In genomic region chr1:182497736-182498135, GRCm38 (mm10) we compare ENCODE assay signal across 19 mouse cellular contexts. TPM values are rescaled to one million over a fixed set of nuclear protein-coding genes. Genes with fewer than 3 reads are reported as not detected.
DNase-seq lines count a peak whose midpoint lies in the region; ATAC-seq and TF ChIP-seq lines count a peak whose summit lies in the region.
"Had no signal": no experiment of that assay in that cellular context is flagged by ENCODE, and none has a peak within 500 bp of the region (broad histone marks: within the 10 kb centered on the region; RNA-seq: fewer than 3 reads in every experiment).

No protein-coding gene starts in this region.

- no peak overlapping the region for H3K9ac ChIP-seq in intestine, embryonic 16.5 days (ENCODE audit: low read depth, low read length)
- H3K9ac ChIP-seq in intestine, postnatal 0 days (ENCODE audit: low read depth, low read length): no peak overlapping the region
- no peak overlapping the region for H3K9ac ChIP-seq in lung, embryonic 16.5 days (ENCODE audit: low read length)
- no peak overlapping the region for H3K9ac ChIP-seq in heart, embryonic 16.5 days (ENCODE audit: low read length)
- H3K9ac ChIP-seq: forebrain, embryonic 12.5 days; hindbrain, embryonic 13.5 days; lung, embryonic 14.5 days had no signal

- 41% methylated on average over 4 of the region's 4 CpGs for WGBS in intestine, embryonic 16.5 days
- 37% methylated on average over 4 of the region's 4 CpGs for whole genome bisulfite sequencing in intestine, postnatal 0 days
- WGBS in lung, embryonic 16.5 days: 49% methylated on average over 4 of the region's 4 CpGs
- WGBS in heart, embryonic 16.5 days: 21% methylated on average over 4 of the region's 4 CpGs
- WGBS in embryonic facial prominence, embryonic 10.5 days: 73% methylated on average over 4 of the region's 4 CpGs

- DNase-seq in lung, adult 18-20 months: no peak
- peak; percentile 64 for DNase-seq in kidney, postnatal 14 days
- no peak for DNase-seq in embryonic facial prominence, embryonic 10.5 days (ENCODE audit: low spot score)
- DNase-seq: adrenal gland, postnatal 14 days; cerebellum, adult 11-12 months; cerebellum, postnatal 25 days; gastrocnemius, postnatal 36 days; lung, embryonic 14.5 days; spleen, adult 18-20 months; thymus, postnatal 36 days had no signal

- peaks cover 55% of the 10 kb centered on the region for H3K4me1 ChIP-seq in intestine, embryonic 16.5 days (ENCODE audit: control insufficient read depth, insufficient read depth, low read length)
- H3K4me1 ChIP-seq in intestine, postnatal 0 days (replicated peaks; ENCODE audit: control insufficient read depth, insufficient read depth, low read length): peaks cover 29% of the 10 kb centered on the region; the same call in 1 of the 2 replicates
- H3K4me1 ChIP-seq in lung, embryonic 16.5 days (replicated peaks; ENCODE audit: control insufficient read depth, insufficient read depth, low read length): peaks cover 47% of the 10 kb centered on the region
- peaks cover 68% of the 10 kb centered on the region for H3K4me1 ChIP-seq in heart, embryonic 16.5 days (ENCODE audit: control insufficient read depth, insufficient read depth, low read length)
- H3K4me1 ChIP-seq in embryonic facial prominence, embryonic 10.5 days: peaks cover 32% of the 10 kb centered on the region

- no peaks in the 10 kb centered on the region for H3K9me3 ChIP-seq in intestine, embryonic 16.5 days (ENCODE audit: control insufficient read depth, low read length)
- no peaks in the 10 kb centered on the region for H3K9me3 ChIP-seq in intestine, postnatal 0 days (ENCODE audit: control insufficient read depth)
- no peaks in the 10 kb centered on the region for H3K9me3 ChIP-seq in lung, embryonic 16.5 days (ENCODE audit: control insufficient read depth, low read length)
- no peaks in the 10 kb centered on the region for H3K9me3 ChIP-seq in heart, embryonic 16.5 days (replicated peaks; ENCODE audit: control insufficient read depth, low read length)
- H3K9me3 ChIP-seq in embryonic facial prominence, embryonic 10.5 days: no peaks in the 10 kb centered on the region
- H3K9me3 ChIP-seq: forebrain, embryonic 12.5 days; hindbrain, embryonic 13.5 days had no signal

- no peak overlapping the region for H3K4me2 ChIP-seq in intestine, embryonic 16.5 days (ENCODE audit: low read depth, low read length)
- H3K4me2 ChIP-seq in intestine, postnatal 0 days (replicated peaks; ENCODE audit: low read depth): no peak overlapping the region
- no peak overlapping the region for H3K4me2 ChIP-seq in lung, embryonic 16.5 days (ENCODE audit: low read depth, low read length)
- no peak overlapping the region for H3K4me2 ChIP-seq in heart, embryonic 16.5 days (ENCODE audit: low read depth, low read length)
- H3K4me2 ChIP-seq: forebrain, embryonic 12.5 days; hindbrain, embryonic 13.5 days; lung, embryonic 14.5 days had no signal

- TF ChIP-seq CTCF in intestine, postnatal 0 days (IDR thresholded peaks at IDR 0.05; ENCODE audit: low read depth): no peak

- H3K4me3 ChIP-seq in intestine, embryonic 16.5 days (ENCODE audit: low read length): no peak overlapping the region
- H3K4me3 ChIP-seq in intestine, postnatal 0 days (ENCODE audit: low read depth, low read length): no peak overlapping the region
- H3K4me3 ChIP-seq in lung, embryonic 16.5 days (ENCODE audit: low read length): no peak overlapping the region
- no peak overlapping the region for H3K4me3 ChIP-seq in heart, embryonic 16.5 days (ENCODE audit: low read length)
- no peak overlapping the region for H3K4me3 ChIP-seq in embryonic facial prominence, embryonic 10.5 days
- H3K4me3 ChIP-seq: forebrain, embryonic 12.5 days; hindbrain, embryonic 13.5 days had no signal

- H3K27ac ChIP-seq in intestine, embryonic 16.5 days (ENCODE audit: low read length): 0 out of 2 replicates have a peak overlapping the region, but pooled peaks have one; percentile 31
- H3K27ac ChIP-seq in intestine, postnatal 0 days (ENCODE audit: low read depth, low read length): no peak overlapping the region
- H3K27ac ChIP-seq in lung, embryonic 16.5 days (ENCODE audit: low read length): peak overlapping the region; percentile 41; the same call in 1 of the 2 replicates
- peak overlapping the region; percentile 65 for H3K27ac ChIP-seq in heart, embryonic 16.5 days (ENCODE audit: low read length)
- H3K27ac ChIP-seq in embryonic facial prominence, embryonic 10.5 days (replicated peaks): no peak overlapping the region
- H3K27ac ChIP-seq: forebrain, embryonic 12.5 days; hindbrain, embryonic 13.5 days had no signal

- no peaks in the 10 kb centered on the region for H3K36me3 ChIP-seq in intestine, embryonic 16.5 days (ENCODE audit: control insufficient read depth, insufficient read depth, low read length)
- H3K36me3 ChIP-seq in intestine, postnatal 0 days (ENCODE audit: control insufficient read depth, insufficient read depth): no peaks in the 10 kb centered on the region; the same call in 1 of the 2 replicates
- H3K36me3 ChIP-seq in lung, embryonic 16.5 days (ENCODE audit: control insufficient read depth, insufficient read depth, low read length): no peaks in the 10 kb centered on the region
- H3K36me3 ChIP-seq in heart, embryonic 16.5 days (ENCODE audit: control insufficient read depth, insufficient read depth): no peaks in the 10 kb centered on the region
- H3K36me3 ChIP-seq in embryonic facial prominence, embryonic 10.5 days (replicated peaks): peaks cover 47% of the 10 kb centered on the region
- H3K36me3 ChIP-seq: forebrain, embryonic 12.5 days; hindbrain, embryonic 13.5 days had no signal

- no peak for ATAC-seq in intestine, embryonic 16.5 days
- no peak for ATAC-seq in intestine, postnatal 0 days
- ATAC-seq in lung, embryonic 16.5 days (ENCODE audit: low read depth): no peak
- ATAC-seq in heart, embryonic 16.5 days (replicated peaks; ENCODE audit: extremely low read depth, insufficient read depth, low FRiP score): no peak
- ATAC-seq: activated CD4-positive, CD25-positive, alpha-beta regulatory T cell, adult 4 months; midbrain, embryonic 16.5 days; Patski had no signal

- H3K27me3 ChIP-seq in intestine, embryonic 16.5 days (replicated peaks; ENCODE audit: control insufficient read depth, insufficient read depth, low read length): no peaks in the 10 kb centered on the region
- no peaks in the 10 kb centered on the region for H3K27me3 ChIP-seq in intestine, postnatal 0 days (replicated peaks; ENCODE audit: control insufficient read depth, insufficient read depth, low read length)
- H3K27me3 ChIP-seq in lung, embryonic 16.5 days (ENCODE audit: control insufficient read depth, insufficient read depth, low read depth, low read length): no peaks in the 10 kb centered on the region
- H3K27me3 ChIP-seq in heart, embryonic 16.5 days (ENCODE audit: control insufficient read depth, insufficient read depth, low read length): no peaks in the 10 kb centered on the region
- H3K27me3 ChIP-seq in embryonic facial prominence, embryonic 10.5 days (replicated peaks; ENCODE audit: low read depth, poor library complexity, severe bottlenecking): no peaks in the 10 kb centered on the region
- H3K27me3 ChIP-seq: forebrain, embryonic 12.5 days; hindbrain, embryonic 13.5 days; Patski had no signal

RNA-seq across cellular contexts. Expression of gene Capn2, which starts 19.7 kb away (rescaled TPM):
- polyA plus RNA-seq in intestine, embryonic 16.5 days (2015; fragmentation: Nextera tagmentation; extraction: Ambion mirVana): 74.8 and 77.0 TPM in 2 replicates
- 31.8 and 34.0 TPM in 2 replicates for polyA plus RNA-seq in intestine, postnatal 0 days (2015; fragmentation: Nextera tagmentation; extraction: Ambion mirVana)
- polyA plus RNA-seq in lung, embryonic 16.5 days (2015; fragmentation: Nextera tagmentation; extraction: Ambion mirVana): 127 and 136 TPM in 2 replicates
- 91.1 and 91.7 TPM in 2 replicates for polyA plus RNA-seq in heart, embryonic 16.5 days (2015; fragmentation: Nextera tagmentation; extraction: Ambion mirVana)
- polyA plus RNA-seq in embryonic facial prominence, embryonic 10.5 days (2016; fragmentation: Nextera tagmentation; extraction: Ambion mirVana): 75.1 and 84.8 TPM in 2 replicates

Comparison
In these comparisons a context has a peak if more than half of its experiments do, and no peak if none do; other contexts are left out.
1. H3K27ac ChIP-seq: peak in intestine, embryonic 16.5 days (single experiment), lung, embryonic 16.5 days (single experiment) and heart, embryonic 16.5 days (single experiment); none in intestine, postnatal 0 days (single experiment) and embryonic facial prominence, embryonic 10.5 days (single experiment).